Mouse (Mus musculus) G1E (cell line): ENCODE results near the gene Ankrd55. TPM values are rescaled to one million over a fixed set of nuclear protein-coding genes. Genes with fewer than 3 reads are reported as not detected.

Experiments used
- ATAC-seq: 2 replicates; pipeline ENCODE4 v1.8.0; 2016; ENCODE audit warnings: mild to moderate bottlenecking; ENCODE audit not compliant: insufficient number of reproducible peaks, poor library complexity, low FRiP score, severe bottlenecking; ENCODE audit errors: extremely low read depth
- DNase-seq: peaks from one replicate; pipeline ENCODE4 v3.0.0; 2012; ENCODE audit warnings: low spot score
- H3K27me3 ChIP-seq: 2 replicates; pipeline ENCODE4 v1.6.1; 2012; ENCODE audit warnings: mild to moderate bottlenecking, low read length, inconsistent platforms; ENCODE audit not compliant: insufficient read depth
- H3K36me3 ChIP-seq: replicated peaks from 2 replicates; pipeline ENCODE3; 2012; ENCODE audit warnings: mild to moderate bottlenecking, inconsistent platforms
- H3K4me1 ChIP-seq: 2 replicates; pipeline ENCODE4 v1.6.1; 2012; ENCODE audit warnings: low read depth, low read length, inconsistent platforms, mixed read lengths; ENCODE audit not compliant: insufficient read depth
- H3K4me3 ChIP-seq: 2 replicates; pipeline ENCODE4 v1.5.1; 2012; ENCODE audit warnings: low read depth, mild to moderate bottlenecking, inconsistent platforms, low read length, moderate library complexity, mixed read lengths
- H3K9me3 ChIP-seq: replicated peaks from 2 replicates; pipeline ENCODE4 v1.6.1; 2012; ENCODE audit warnings: inconsistent platforms
- CTCF ChIP-seq: IDR thresholded peaks from 2 replicates; pipeline ENCODE4 v1.5.1; 2012; ENCODE audit warnings: low read depth, low read length, inconsistent platforms, mixed read lengths
- GATA1 ChIP-seq: IDR thresholded peaks from 2 replicates; pipeline ENCODE4 v1.6.1; 2012; ENCODE audit warnings: borderline replicate concordance, low read length, inconsistent platforms, mixed read lengths
- GATA2 ChIP-seq: IDR thresholded peaks from 2 replicates; pipeline ENCODE4 v1.6.1; 2012; ENCODE audit warnings: low read depth, low read length, inconsistent platforms, borderline replicate concordance
- POLR2AphosphoS5 ChIP-seq: IDR thresholded peaks from 2 replicates; pipeline ENCODE4 v1.6.1; 2012; ENCODE audit warnings: low read depth, low read length, inconsistent platforms; ENCODE audit not compliant: insufficient replicate concordance
- TAL1 ChIP-seq: conservative IDR thresholded peaks from 2 replicates; pipeline ENCODE4 v1.6.1; 2012; ENCODE audit warnings: low read depth, low read length, inconsistent platforms, mixed read lengths
- polyA plus RNA-seq: library from polyadenylated mRNA; stranded (reverse); fragments of >175 nt; gene quantifications from 2 replicates; pipeline ENCODE4 v1.2.3, GENCODE M21; 2012
- total RNA-seq, 2 experiments: library from RNA; stranded (forward) in 1 of 2; stranded (reverse) in 1 of 2; fragments of 200-1000 nt in 1 of 2; fragments of >200 nt in 1 of 2; fragmentation: Nextera tagmentation in 1 of 2; gene quantifications; 2 replicates each; pipeline ENCODE4 v1.2.3; 2014 to 2017

The Ankrd55 gene
- total and polyA plus RNA-seq, 3 experiments = 0.11 TPM; not detected in 2

- DNase-seq (no peak), ATAC-seq (no peak)
- H3K4me1 ChIP-seq = no peaks in the 10 kb centered on the region; the same call in 1 of the 2 replicates
- peaks cover 5% of the 10 kb centered on the region; the same call in 1 of the 2 replicates for H3K27me3 ChIP-seq
- H3K9me3 ChIP-seq = no peaks in the 10 kb centered on the region
- no peak overlapping the region for H3K4me3 ChIP-seq
- no peak for TF ChIP-seq TAL1
- TF ChIP-seq CTCF = no peak
- TF ChIP-seq GATA2 = no peak
- TF ChIP-seq GATA1 = no peak
- no peak for TF ChIP-seq POLR2AphosphoS5
- H3K36me3 ChIP-seq = no peaks in the 10 kb centered on the region
Measured at GRCm38 (mm10) chr13:112406618-112407017, 118.4 kb downstream of the Ankrd55 start.

GRCm38 (mm10) chr13:112407181-112407700 is 119.0 kb downstream of the Ankrd55 start:
- DNase-seq = no peak
- no peak for ATAC-seq
- Histone ChIP-seq H3K36me3 (no peaks in the 10 kb centered on the region), H3K4me3 (no peak overlapping the region), H3K4me1 (no peaks in the 10 kb centered on the region; the same call in 1 of the 2 replicates), H3K27me3 (peaks cover 5% of the 10 kb centered on the region; the same call in 1 of the 2 replicates), H3K9me3 (no peaks in the 10 kb centered on the region)
- no peak for TF ChIP-seq CTCF
- TF ChIP-seq TAL1 = no peak
- no peak for TF ChIP-seq GATA2
- no peak for TF ChIP-seq GATA1
- no peak for TF ChIP-seq POLR2AphosphoS5

GRCm38 (mm10) chr13:112407776-112408490 is 119.7 kb downstream of the Ankrd55 start:
- DNase-seq (no peak), ATAC-seq (no peak)
- TF ChIP-seq GATA1 = no peak
- no peak for TF ChIP-seq POLR2AphosphoS5
- no peak for TF ChIP-seq TAL1
- no peak for TF ChIP-seq CTCF
- TF ChIP-seq GATA2 = no peak
- Histone ChIP-seq H3K27me3 (peaks cover 5% of the 10 kb centered on the region; the same call in 1 of the 2 replicates), H3K4me1 (no peaks in the 10 kb centered on the region; the same call in 1 of the 2 replicates), H3K36me3 (no peaks in the 10 kb centered on the region), H3K4me3 (no peak overlapping the region), H3K9me3 (no peaks in the 10 kb centered on the region)

- Histone ChIP-seq H3K4me3 (no peak overlapping the region), H3K27me3 (0 out of 2 replicates have a peak, but pooled peaks cover 4% of the 10 kb centered on the region), H3K36me3 (no peaks in the 10 kb centered on the region), H3K9me3 (no peaks in the 10 kb centered on the region), H3K4me1 (no peaks in the 10 kb centered on the region; the same call in 1 of the 2 replicates)
- TF ChIP-seq TAL1 (no peak), GATA2 (no peak), CTCF (no peak), POLR2AphosphoS5 (no peak), GATA1 (no peak)
- ATAC-seq (no peak), DNase-seq (no peak)
Measured at GRCm38 (mm10) chr13:112408701-112409100, 120.5 kb downstream of the Ankrd55 start.

GRCm38 (mm10) chr13:112409331-112409730 is 121.1 kb downstream of the Ankrd55 start:
- no peaks in the 10 kb centered on the region; the same call in 1 of the 2 replicates for H3K4me1 ChIP-seq
- no peaks in the 10 kb centered on the region for H3K36me3 ChIP-seq
- no peak overlapping the region for H3K4me3 ChIP-seq
- TF ChIP-seq GATA2 = no peak
- TF ChIP-seq TAL1 = no peak
- TF ChIP-seq GATA1 = no peak
- TF ChIP-seq CTCF = no peak
- TF ChIP-seq POLR2AphosphoS5 = no peak
- ATAC-seq (no peak), DNase-seq (no peak)
- no peaks in the 10 kb centered on the region for H3K9me3 ChIP-seq
- 0 out of 2 replicates have a peak, but pooled peaks cover 5% of the 10 kb centered on the region for H3K27me3 ChIP-seq

GRCm38 (mm10) chr13:112409851-112410250 is 121.6 kb downstream of the Ankrd55 start:
- 0 out of 2 replicates have a peak, but pooled peaks cover 5% of the 10 kb centered on the region for H3K27me3 ChIP-seq
- no peaks in the 10 kb centered on the region for H3K9me3 ChIP-seq
- no peaks in the 10 kb centered on the region for H3K36me3 ChIP-seq
- DNase-seq = no peak
- TF ChIP-seq CTCF = no peak
- no peak for TF ChIP-seq TAL1
- TF ChIP-seq POLR2AphosphoS5 = no peak
- no peak for TF ChIP-seq GATA1
- no peaks in the 10 kb centered on the region; the same call in 1 of the 2 replicates for H3K4me1 ChIP-seq
- no peak for ATAC-seq
- no peak overlapping the region for H3K4me3 ChIP-seq
